Mouse (Mus musculus): Measurements from ENCODE around the gene Fubp1. TPM values are rescaled to one million over a fixed set of nuclear protein-coding genes. Genes with fewer than 3 reads are reported as not detected.

Fubp1 gene
- 302 and 309 TPM in 2 replicates for polyA plus RNA-seq (2015; fragmentation: Nextera tagmentation; extraction: Ambion mirVana)

- Histone ChIP-seq H3K4me2 (replicated peaks) (peak within 1 kb of the TSS; percentile 89), H3K4me1 (peaks cover 38% of the 10 kb centered on the region), H3K27ac (replicated peaks) (peak within 1 kb of the TSS; percentile 100), H3K9ac (replicated peaks) (peak within 1 kb of the TSS; percentile 100), H3K36me3 (0 out of 2 replicates have a peak, but pooled peaks cover 3% of the 10 kb centered on the region), H3K27me3 (no peaks in the 10 kb centered on the region), H3K9me3 (no peaks in the 10 kb centered on the region), H3K4me3 (peak within 1 kb of the TSS; percentile 80)
- ATAC-seq (replicated peaks) = peak; percentile 98
- WGBS = under 1% methylated on average over 84 of the region's 85 CpGs
Measured at GRCm38 (mm10) chr3:152209967-152210634, at the start of gene Fubp1, which contains the start of gene Dnajb4. Fubp1 (plus strand) TSS chr3:152210422. Dnajb4 (minus strand) TSS chr3:152210302.

GRCm38 (mm10) chr3:152160607-152161006 lies 49.6 kb upstream of the Fubp1 start:
- Histone ChIP-seq H3K4me2 (replicated peaks) (no peak overlapping the region), H3K9me3 (no peaks in the 10 kb centered on the region), H3K4me3 (no peak overlapping the region), H3K4me1 (peaks cover 12% of the 10 kb centered on the region), H3K36me3 (no peaks in the 10 kb centered on the region), H3K27ac (replicated peaks) (no peak overlapping the region), H3K27me3 (peaks cover 10% of the 10 kb centered on the region; the same call in 1 of the 2 replicates), H3K9ac (replicated peaks) (no peak overlapping the region)
- 67% methylated on average over 4 of the region's 4 CpGs for WGBS
- no peak for ATAC-seq (replicated peaks)

GRCm38 (mm10) chr3:152163320-152163719 lies 46.9 kb upstream of the Fubp1 start:
- Histone ChIP-seq H3K27ac (replicated peaks) (no peak overlapping the region), H3K4me3 (no peak overlapping the region), H3K4me2 (replicated peaks) (no peak overlapping the region), H3K9me3 (no peaks in the 10 kb centered on the region), H3K9ac (replicated peaks) (no peak overlapping the region), H3K27me3 (peaks cover 13% of the 10 kb centered on the region; the same call in 1 of the 2 replicates), H3K36me3 (no peaks in the 10 kb centered on the region), H3K4me1 (peaks cover 26% of the 10 kb centered on the region)
- whole genome bisulfite sequencing = 91% methylated on average over 8 of the region's 8 CpGs
- ATAC-seq (replicated peaks) = no peak

- Histone ChIP-seq H3K4me3 (peak overlapping the region; percentile 46), H3K36me3 (no peaks in the 10 kb centered on the region), H3K27me3 (peaks cover 13% of the 10 kb centered on the region; the same call in 1 of the 2 replicates), H3K27ac (replicated peaks) (no peak overlapping the region), H3K9ac (replicated peaks) (no peak overlapping the region; the same call in 1 of the 2 replicates), H3K9me3 (no peaks in the 10 kb centered on the region), H3K4me1 (peaks cover 21% of the 10 kb centered on the region), H3K4me2 (replicated peaks) (peak overlapping the region; percentile 81)
- 37% methylated on average over 9 of the region's 9 CpGs for WGBS
- ATAC-seq (replicated peaks) = no peak
Measured at GRCm38 (mm10) chr3:152165014-152165350, 45.2 kb upstream of the Fubp1 start.

- Histone ChIP-seq H3K27me3 (peaks cover 13% of the 10 kb centered on the region; the same call in 1 of the 2 replicates), H3K9ac (replicated peaks) (peak overlapping the region; percentile 52), H3K4me1 (peaks cover 21% of the 10 kb centered on the region)
Measured at GRCm38 (mm10) chr3:152165351-152166098, 44.7 kb upstream of the Fubp1 start.

GRCm38 (mm10) chr3:152166099-152166423 lies 44.2 kb upstream of the Fubp1 start, which contains the start of gene Gipc2:
Gipc2 (minus strand) TSS chr3:152166230.
- H3K9me3 ChIP-seq = no peaks in the 10 kb centered on the region
- no peaks in the 10 kb centered on the region for H3K36me3 ChIP-seq
- peaks cover 21% of the 10 kb centered on the region for H3K4me1 ChIP-seq
- peaks cover 13% of the 10 kb centered on the region; the same call in 1 of the 2 replicates for H3K27me3 ChIP-seq
- ATAC-seq (replicated peaks) = no peak; the same call in 1 of the 2 replicates
- H3K4me2 ChIP-seq (replicated peaks) = peak within 1 kb of the TSS; percentile 81
- peak within 1 kb of the TSS; percentile 1; the same call in 1 of the 2 replicates for H3K27ac ChIP-seq (replicated peaks)
- 2% methylated on average over 10 of the region's 10 CpGs for WGBS
- peak within 1 kb of the TSS; percentile 46 for H3K4me3 ChIP-seq
- H3K9ac ChIP-seq (replicated peaks) = peak within 1 kb of the TSS; percentile 52

More at GRCm38 (mm10) chr3:152165351-152166098, 44.7 kb upstream of the Fubp1 start:
- H3K4me2 ChIP-seq (replicated peaks) = peak overlapping the region; percentile 81
- 1% methylated on average over 53 of the region's 53 CpGs for WGBS
- 0 out of 2 replicates have a peak overlapping the region, but pooled peaks have one; percentile 1 for H3K27ac ChIP-seq (replicated peaks)
- H3K36me3 ChIP-seq = no peaks in the 10 kb centered on the region
- H3K4me3 ChIP-seq = peak overlapping the region; percentile 46
- ATAC-seq (replicated peaks) = peak; percentile 72
- H3K9me3 ChIP-seq = no peaks in the 10 kb centered on the region

- WGBS = 5% methylated on average over 29 of the region's 29 CpGs
- H3K4me1 ChIP-seq = peaks cover 21% of the 10 kb centered on the region
- peak overlapping the region; percentile 32 for H3K9ac ChIP-seq (replicated peaks)
- ATAC-seq (replicated peaks) = peak; percentile 56
- H3K4me2 ChIP-seq (replicated peaks) = peak overlapping the region; percentile 81
- peak overlapping the region; percentile 46 for H3K4me3 ChIP-seq
- no peak overlapping the region; the same call in 1 of the 2 replicates for H3K27ac ChIP-seq (replicated peaks)
- peaks cover 13% of the 10 kb centered on the region; the same call in 1 of the 2 replicates for H3K27me3 ChIP-seq
- no peaks in the 10 kb centered on the region for H3K9me3 ChIP-seq
- H3K36me3 ChIP-seq = no peaks in the 10 kb centered on the region
Measured at GRCm38 (mm10) chr3:152166699-152167451, 43.3 kb upstream of the Fubp1 start.

GRCm38 (mm10) chr3:152168007-152168406 lies 42.2 kb upstream of the Fubp1 start:
- ATAC-seq (replicated peaks) = no peak
- Histone ChIP-seq H3K36me3 (no peaks in the 10 kb centered on the region), H3K4me3 (no peak overlapping the region), H3K4me2 (replicated peaks) (no peak overlapping the region), H3K9me3 (no peaks in the 10 kb centered on the region), H3K4me1 (peaks cover 21% of the 10 kb centered on the region), H3K9ac (replicated peaks) (no peak overlapping the region), H3K27ac (replicated peaks) (no peak overlapping the region), H3K27me3 (peaks cover 13% of the 10 kb centered on the region; the same call in 1 of the 2 replicates)
- WGBS = 93% methylated on average over 10 of the region's 10 CpGs

GRCm38 (mm10) chr3:152170407-152170806 lies 39.8 kb upstream of the Fubp1 start:
- peaks cover 5% of the 10 kb centered on the region; the same call in 1 of the 2 replicates for H3K27me3 ChIP-seq
- H3K9ac ChIP-seq (replicated peaks) = no peak overlapping the region
- no peak overlapping the region for H3K4me3 ChIP-seq
- H3K9me3 ChIP-seq = no peaks in the 10 kb centered on the region
- H3K36me3 ChIP-seq = no peaks in the 10 kb centered on the region
- no peak overlapping the region for H3K27ac ChIP-seq (replicated peaks)
- no peak overlapping the region for H3K4me2 ChIP-seq (replicated peaks)
- ATAC-seq (replicated peaks) = no peak
- H3K4me1 ChIP-seq = peaks cover 19% of the 10 kb centered on the region
- 46% methylated on average over 1 of the region's 1 CpGs for WGBS

- peaks cover 11% of the 10 kb centered on the region for H3K4me1 ChIP-seq
- H3K4me3 ChIP-seq = no peak overlapping the region
- no peak overlapping the region for H3K4me2 ChIP-seq (replicated peaks)
- H3K9me3 ChIP-seq = no peaks in the 10 kb centered on the region
- H3K27ac ChIP-seq (replicated peaks) = no peak overlapping the region
- H3K9ac ChIP-seq (replicated peaks) = no peak overlapping the region
- H3K36me3 ChIP-seq = no peaks in the 10 kb centered on the region
- no peaks in the 10 kb centered on the region for H3K27me3 ChIP-seq
- WGBS = 87% methylated on average over 2 of the region's 2 CpGs
- ATAC-seq (replicated peaks) = no peak
Measured at GRCm38 (mm10) chr3:152171236-152171635, 39.0 kb upstream of the Fubp1 start.

- Histone ChIP-seq H3K4me2 (replicated peaks) (no peak overlapping the region), H3K4me3 (no peak overlapping the region), H3K27ac (replicated peaks) (no peak overlapping the region), H3K27me3 (no peaks in the 10 kb centered on the region), H3K9ac (replicated peaks) (no peak overlapping the region), H3K9me3 (no peaks in the 10 kb centered on the region), H3K36me3 (no peaks in the 10 kb centered on the region), H3K4me1 (peaks cover 5% of the 10 kb centered on the region)
- ATAC-seq (replicated peaks) = no peak
- WGBS = 81% methylated on average over 7 of the region's 7 CpGs
Measured at GRCm38 (mm10) chr3:152171862-152172261, 38.4 kb upstream of the Fubp1 start.

Data from forebrain, embryonic 15.5 days (tissue).